Mouse (Mus musculus): Measurements from ENCODE around the gene Stx8.

The Stx8 gene

GRCm38 (mm10) chr11:67965905-67966878 lies at the start of gene Stx8:
Gene Stx8 (plus strand): TSS chr11:67966193.
- peak; percentile 97 to 98 for DNase-seq (ENCODE audit: low spot score in 2 of 2)

GRCm38 (mm10) chr11:67917126-67917525 lies 48.9 kb upstream of the Stx8 start:
- no peak for DNase-seq (ENCODE audit: low spot score in 2 of 2)

GRCm38 (mm10) chr11:67919593-67919992 lies 46.4 kb upstream of the Stx8 start:
- no peak for DNase-seq (ENCODE audit: low spot score in 2 of 2)

- DNase-seq (ENCODE audit: low spot score in 2 of 2): no peak
Measured at GRCm38 (mm10) chr11:67920226-67920960, 45.6 kb upstream of the Stx8 start.

GRCm38 (mm10) chr11:67921091-67921826 lies 44.7 kb upstream of the Stx8 start:
- DNase-seq (ENCODE audit: low spot score in 2 of 2): peak in 1 of 2 experiments; percentile 14

GRCm38 (mm10) chr11:67921827-67922754 lies 43.9 kb upstream of the Stx8 start, which contains the start of gene Usp43:
Gene Usp43 (minus strand): TSS chr11:67922153.
- peak in 1 of 2 experiments; percentile 8 for DNase-seq (ENCODE audit: low spot score in 2 of 2)

- peak in 1 of 2 experiments; percentile 59 for DNase-seq (ENCODE audit: low spot score in 2 of 2)
Measured at GRCm38 (mm10) chr11:67922755-67923125, 43.3 kb upstream of the Stx8 start.

- no peak for DNase-seq (ENCODE audit: low spot score in 2 of 2)
Measured at GRCm38 (mm10) chr11:67923720-67924119, 42.3 kb upstream of the Stx8 start.

GRCm38 (mm10) chr11:67925000-67925399 lies 41.0 kb upstream of the Stx8 start:
- no peak for DNase-seq (ENCODE audit: low spot score in 2 of 2)

GRCm38 (mm10) chr11:67926348-67927055 lies 39.5 kb upstream of the Stx8 start:
- DNase-seq (ENCODE audit: low spot score in 2 of 2): no peak

- DNase-seq (ENCODE audit: low spot score in 2 of 2): no peak
Measured at GRCm38 (mm10) chr11:67932156-67932555, 33.8 kb upstream of the Stx8 start.

GRCm38 (mm10) chr11:67948229-67948628 lies 17.8 kb upstream of the Stx8 start:
- no peak for DNase-seq (ENCODE audit: low spot score in 2 of 2)

GRCm38 (mm10) chr11:67949475-67949874 lies 16.5 kb upstream of the Stx8 start:
- DNase-seq (ENCODE audit: low spot score in 2 of 2): no peak

GRCm38 (mm10) chr11:67953604-67954003 lies 12.4 kb upstream of the Stx8 start:
- DNase-seq (ENCODE audit: low spot score in 2 of 2): no peak

- DNase-seq (ENCODE audit: low spot score in 2 of 2): no peak
Measured at GRCm38 (mm10) chr11:67954413-67954812, 11.6 kb upstream of the Stx8 start.

- no peak for DNase-seq (ENCODE audit: low spot score in 2 of 2)
Measured at GRCm38 (mm10) chr11:67964110-67964509, 1.9 kb upstream of the Stx8 start.

- peak; percentile 75 to 82 for DNase-seq (ENCODE audit: low spot score in 2 of 2)
Measured at GRCm38 (mm10) chr11:67965242-67965883, 630 bp upstream of the Stx8 start, which contains the start of gene Cfap52. Gene Cfap52 (minus strand): TSS chr11:67965651.

GRCm38 (mm10) chr11:67967831-67968230 lies 1.8 kb downstream of the Stx8 start:
- DNase-seq (ENCODE audit: low spot score in 2 of 2): no peak

- DNase-seq (ENCODE audit: low spot score in 2 of 2): no peak
Measured at GRCm38 (mm10) chr11:67972606-67973005, 6.6 kb downstream of the Stx8 start.

Data from cerebellum, postnatal 4 days (tissue).